Mouse (Mus musculus) adrenal gland, postnatal 36 days (tissue): ENCODE results near the gene Mfsd14b. TPM values are rescaled to one million over a fixed set of nuclear protein-coding genes. Genes with fewer than 3 reads are reported as not detected.

Experiments used
- DNase-seq, 2 experiments: peaks; one replicate each; pipeline ENCODE4 v3.0.0; 2021; ENCODE audit warnings: mixed read lengths in 1 of 2
- long read RNA-seq, 2 experiments: library from polyadenylated mRNA; stranded (forward); transcript quantifications; one replicate each; pipeline ENCODE4 v2.0.0; 2021; ENCODE audit warnings: borderline sequencing depth in 2 of 2
- total RNA-seq, 2 experiments: library from RNA; stranded (reverse); gene quantifications; 2 replicates each; pipeline ENCODE4 v1.2.3; 2021

Gene Mfsd14b
- 10 to 100 TPM; 43.1 to 53.7 TPM for total RNA-seq
- long read RNA-seq, experiment 1, transcript Mfsd14b-203 (12 exons, 3,832 nt): major isoform, 57 of 74 reads
- long read RNA-seq, experiment 1, partial matches to known transcripts: 7 of 74 reads
- long read RNA-seq, experiment 1, other reads (novel, unspliced or antisense): 10 of 74 reads
- long read RNA-seq, experiment 2, transcript Mfsd14b-203 (12 exons, 3,832 nt): major isoform, 19 of 22 reads
- long read RNA-seq, experiment 2, partial matches to known transcripts: 2 of 22 reads
- long read RNA-seq, experiment 2, other reads (novel, unspliced or antisense): 1 of 22 reads

DNA sequence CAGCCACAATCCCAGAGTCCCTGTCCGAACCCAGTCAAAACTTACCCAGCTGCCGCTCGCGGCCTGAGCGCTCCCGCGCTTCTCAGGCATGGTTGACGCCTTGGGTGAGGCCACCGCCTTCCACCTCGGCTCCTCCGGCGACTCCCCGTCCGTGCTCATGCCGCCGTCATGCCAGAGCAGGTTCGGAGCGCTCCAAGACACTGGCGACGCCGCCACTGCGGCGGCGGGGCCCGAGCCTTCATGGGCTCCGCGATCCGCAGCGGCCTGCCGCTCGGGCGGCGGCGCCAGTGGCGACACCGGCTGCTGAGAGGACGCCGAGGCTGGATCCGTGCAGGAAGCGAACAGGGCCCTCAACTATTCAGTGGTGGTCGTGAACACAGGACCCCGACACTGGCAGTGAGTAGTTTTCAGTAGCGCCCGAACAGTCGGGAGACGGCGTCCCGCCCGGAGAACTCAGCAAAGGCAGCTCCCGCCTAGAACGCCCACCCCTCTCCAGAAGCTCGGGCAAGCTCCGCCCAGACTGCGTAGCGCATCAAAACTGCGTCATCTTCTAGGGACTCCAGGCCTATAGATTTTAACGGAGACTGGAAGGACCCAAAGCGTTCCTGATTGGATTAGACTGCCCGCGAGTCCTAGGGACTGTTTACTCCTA, at the start of gene Mfsd14b:
TSS of gene Mfsd14b (minus strand) at position 517 of the 652 bp plus-strand sequence.
- DNase-seq: peak; percentile 92 to 93

GRCm38 (mm10) chr13:65149940-65150339, 37.2 kb upstream of the Mfsd14b start, which contains the start of gene Olfr466:
Gene Olfr466 (plus strand): TSS chr13:65150240.
- no peak for DNase-seq

GRCm38 (mm10) chr13:65137789-65138188, 25.0 kb upstream of the Mfsd14b start, which contains the start of gene Olfr465-ps1:
Gene Olfr465-ps1 (plus strand): TSS chr13:65138089.
- no peak for DNase-seq

DNA sequence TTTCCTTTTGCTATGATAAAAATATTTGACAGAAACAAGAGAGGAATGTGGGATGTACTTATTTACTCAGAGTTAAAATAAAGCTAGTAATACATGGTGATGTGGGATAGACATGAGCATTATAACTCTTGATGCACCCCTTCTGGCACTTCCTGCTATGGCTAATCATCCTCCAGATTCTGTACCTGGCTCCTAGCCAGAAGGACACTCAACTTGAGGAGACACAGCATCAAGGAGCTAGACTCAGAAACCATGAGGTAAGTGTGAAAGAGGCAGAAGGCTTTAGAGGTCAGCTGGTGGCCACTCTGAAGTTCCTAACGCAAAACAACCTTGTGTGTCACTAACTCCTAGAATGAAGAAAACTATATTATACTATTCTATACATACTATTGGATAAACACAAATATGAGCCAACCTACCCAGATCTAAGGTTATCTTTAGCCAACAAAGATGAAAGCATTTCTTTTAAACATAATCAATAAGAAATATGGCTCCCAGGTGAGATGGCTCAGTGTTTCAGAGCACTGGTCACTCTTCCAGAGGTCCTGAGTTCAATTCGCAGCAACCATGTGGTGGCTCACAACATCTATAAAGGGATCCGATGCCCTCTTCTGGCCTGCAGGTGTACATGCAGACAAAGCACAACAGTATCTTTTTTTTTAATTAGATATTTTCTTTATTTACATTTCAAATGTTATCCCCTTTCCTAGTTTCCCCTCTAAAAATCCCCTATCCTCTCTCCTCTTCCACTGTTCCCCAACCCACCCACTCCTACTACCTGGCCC, 14.5 kb upstream of the Mfsd14b start:
- peak in 1 of 2 experiments; percentile 13 for DNase-seq

DNA sequence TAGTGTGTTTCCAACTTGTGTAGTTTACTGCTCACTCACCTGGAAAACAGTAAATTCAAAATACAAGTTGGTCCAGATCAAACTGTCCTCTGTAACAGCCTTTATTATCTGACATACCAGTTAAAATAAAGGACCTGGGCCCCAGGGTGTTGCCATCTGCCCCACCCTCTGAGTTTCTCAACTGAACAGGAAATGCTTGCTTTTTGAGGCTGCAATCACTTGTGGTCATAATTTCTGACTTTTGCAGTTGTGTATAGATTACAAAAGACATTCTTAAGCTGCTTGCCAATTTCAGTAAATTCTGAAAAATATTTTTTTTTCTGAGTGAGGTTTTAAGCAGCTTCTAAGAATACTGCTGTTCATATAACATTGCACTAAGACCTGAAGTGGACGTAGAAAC, 9.3 kb upstream of the Mfsd14b start:
- no peak for DNase-seq

GRCm38 (mm10) chr13:65120984-65121383, 8.2 kb upstream of the Mfsd14b start:
- no peak for DNase-seq

GRCm38 (mm10) chr13:65113239-65113638, 464 bp upstream of the Mfsd14b start:
- no peak for DNase-seq

GRCm38 (mm10) chr13:65111961-65112360, 814 bp downstream of the Mfsd14b start:
- peak; percentile 7 to 32 for DNase-seq

- no peak for DNase-seq
Measured at GRCm38 (mm10) chr13:65101232-65101631, 11.5 kb downstream of the Mfsd14b start.

DNA sequence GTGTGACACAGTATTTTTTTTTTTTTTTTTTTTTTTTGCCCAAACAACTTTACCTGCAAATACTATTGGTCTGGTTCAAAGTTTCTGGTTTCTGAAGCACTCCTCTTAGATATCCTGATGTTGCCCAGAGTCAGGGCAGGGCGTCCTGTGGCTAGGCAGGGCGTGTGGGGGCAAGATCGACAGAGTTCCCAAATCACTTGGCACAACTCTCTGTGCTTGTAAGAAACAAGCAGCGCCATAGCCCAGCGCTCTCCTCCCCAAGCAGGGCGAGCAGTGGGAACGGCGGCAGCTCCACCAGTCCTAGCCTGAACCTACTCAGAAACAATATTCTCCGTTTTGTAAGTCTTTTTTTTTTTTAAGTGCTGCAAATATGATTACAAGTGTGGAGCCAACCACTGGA, 12.1 kb downstream of the Mfsd14b start:
- DNase-seq: no peak

DNA sequence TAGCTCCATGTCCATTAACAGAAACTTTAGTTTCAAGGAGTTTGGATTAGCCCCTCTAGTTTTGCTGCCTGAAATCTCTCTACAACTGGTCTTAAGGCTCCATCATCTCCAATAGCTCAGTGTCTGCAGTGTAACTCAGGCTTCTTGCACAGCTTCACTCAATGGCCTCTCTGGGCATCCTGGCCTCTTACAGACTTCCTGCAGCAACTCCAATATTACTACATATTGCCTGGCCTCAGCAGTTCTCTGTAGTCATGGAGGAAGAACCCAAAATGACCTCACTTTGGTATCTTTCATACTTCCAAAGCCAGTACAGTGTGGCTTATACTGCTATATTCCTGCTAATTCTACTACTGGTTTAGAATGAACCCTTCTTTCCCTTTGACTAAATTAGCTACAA, 15.8 kb downstream of the Mfsd14b start:
- no peak for DNase-seq

DNA sequence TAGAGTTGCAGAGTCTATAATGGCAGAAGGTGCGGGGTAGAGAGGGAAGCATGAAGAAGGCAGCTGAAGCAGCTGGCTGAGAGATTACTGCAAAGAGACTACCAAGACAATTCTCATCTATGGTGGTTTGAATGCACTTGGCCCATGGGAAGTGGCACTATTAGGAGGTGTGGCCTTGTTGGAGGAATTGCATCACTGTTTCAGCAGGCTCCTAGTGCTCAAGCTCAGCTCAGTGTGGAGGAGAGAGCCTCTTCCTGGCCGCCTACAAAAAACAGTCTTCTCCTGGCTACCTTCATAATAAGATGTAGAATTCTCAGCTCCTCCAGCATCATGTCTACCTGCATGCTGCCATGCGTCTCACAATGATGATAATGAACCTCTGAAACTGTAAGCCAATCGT, 16.9 kb downstream of the Mfsd14b start:
- DNase-seq: no peak

DNA sequence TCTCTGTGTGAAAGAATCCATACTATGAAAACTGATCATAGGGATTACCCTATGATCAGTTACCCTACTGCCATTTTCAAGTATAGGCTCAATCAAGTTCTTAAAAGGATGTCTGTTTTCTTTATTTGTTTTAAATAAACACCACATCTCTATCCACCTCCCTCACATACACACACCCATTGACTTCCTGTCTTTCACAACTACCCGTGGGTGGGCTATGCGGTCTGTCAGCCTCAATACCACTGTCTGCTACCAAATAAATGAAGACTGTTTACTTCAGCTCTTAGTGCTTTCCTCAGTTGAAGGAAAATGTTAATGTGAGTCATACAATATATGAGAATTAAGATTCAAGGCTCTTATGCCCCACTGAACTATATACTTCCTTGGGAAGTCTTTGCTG, 42.8 kb downstream of the Mfsd14b start:
- no peak for DNase-seq

DNA sequence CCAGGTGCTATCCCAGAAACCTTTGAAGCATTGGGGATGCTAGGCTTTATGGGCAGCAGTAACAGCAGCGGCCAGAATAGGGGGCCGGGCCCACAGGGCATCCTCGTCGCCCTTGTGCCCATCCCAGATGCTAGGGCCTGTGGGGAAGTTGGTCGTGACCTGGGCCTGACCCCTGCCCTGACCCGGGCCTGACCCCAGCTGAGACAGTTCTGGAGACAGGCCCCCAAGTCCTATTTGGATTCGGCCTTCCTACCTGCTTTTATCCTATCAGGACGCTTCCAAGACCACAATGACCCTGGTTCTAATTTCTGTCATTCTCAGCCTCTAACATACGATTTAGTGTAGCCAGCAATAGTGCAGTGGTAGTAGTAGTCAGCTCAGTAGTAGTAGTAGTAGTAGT, 60.1 kb downstream of the Mfsd14b start, which contains the start of gene Prss47:
TSS of gene Prss47 (minus strand) at position 101 of the 400 bp plus-strand sequence.
- DNase-seq: peak in 1 of 2 experiments; percentile 1

DNA sequence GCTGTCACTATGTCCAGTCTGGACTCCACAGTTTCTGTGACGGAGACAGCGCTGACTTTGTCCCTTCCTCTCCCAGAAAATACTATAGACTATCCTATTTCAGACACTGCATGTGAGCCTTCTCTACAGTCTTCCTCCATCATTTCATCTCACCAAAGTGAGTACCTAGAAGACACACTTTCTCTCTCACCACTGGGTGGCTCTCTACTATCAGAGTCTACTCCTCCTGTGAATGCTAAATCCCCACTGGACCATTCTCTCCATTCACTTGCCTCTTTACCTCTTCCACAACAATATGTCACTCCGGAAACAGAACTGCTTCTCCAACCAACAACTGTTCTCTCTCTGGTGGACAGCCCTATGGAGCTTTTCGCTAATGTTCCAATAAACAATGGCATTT, 77.7 kb downstream of the Mfsd14b start:
- DNase-seq: peak in 1 of 2 experiments; percentile 5

GRCm38 (mm10) chr13:65032758-65033157, 80.0 kb downstream of the Mfsd14b start, which contains the start of gene Spata31d1c:
Gene Spata31d1c (plus strand): TSS chr13:65033058.
- DNase-seq: no peak

Other genes starting within 250 kb of the Mfsd14b start
- under 1 TPM in 1 of 2 experiments, not detected in 1; 0.13 TPM for gene Cntnap3, start 209.0 kb downstream of the Mfsd14b start, total RNA-seq
- gene Spata31, start 195.6 kb downstream of the Mfsd14b start, total RNA-seq: not detected
- not detected for gene Spata31d1c, start 79.9 kb downstream of the Mfsd14b start, total RNA-seq
- not detected for gene Prss47, start 60.2 kb downstream of the Mfsd14b start, total RNA-seq
- not detected for gene Olfr465-ps1, start 25.1 kb upstream of the Mfsd14b start, total RNA-seq
- gene Olfr466, start 37.3 kb upstream of the Mfsd14b start, total RNA-seq: not detected
- under 1 TPM in 1 of 2 experiments, not detected in 1; 0.16 TPM for gene Nlrp4f, start 93.0 kb upstream of the Mfsd14b start, total RNA-seq
- gene Gm10775, start 146.6 kb upstream of the Mfsd14b start, total RNA-seq: not detected
- 10 to 100 TPM; 24.4 to 29.3 TPM for gene Zfp369, start 165.8 kb upstream of the Mfsd14b start, total RNA-seq